Mouse (Mus musculus) testis, adult 2 months (tissue): ENCODE data around the gene Hoxc13.

Experiments
- CTCF ChIP-seq: fragments of 200-500 bp; IDR thresholded peaks from 2 replicates; pipeline ENCODE4 v1.5.1; 2012; ENCODE audit warnings: low read depth, mild to moderate bottlenecking, inconsistent platforms, low read length, moderate library complexity; ENCODE audit not compliant: control insufficient read depth, insufficient read depth, insufficient replicate concordance
- POLR2A ChIP-seq: fragments of 200-500 bp; IDR thresholded peaks from 2 replicates; pipeline ENCODE4 v1.6.1; 2012; ENCODE audit warnings: low read depth, mild to moderate bottlenecking, inconsistent platforms, low read length, moderate library complexity; ENCODE audit not compliant: control insufficient read depth

- no peak for TF ChIP-seq CTCF
- no peak for TF ChIP-seq POLR2A
Measured at GRCm38 (mm10) chr15:102953561-102953960, 32.7 kb downstream of the Hoxc13 start.
